Mouse (Mus musculus) thymus, postnatal 25 days (tissue): ENCODE data around the gene Cacng5.

ENCODE experiments used
- DNase-seq: peaks from one replicate; pipeline ENCODE4 v3.0.0; 2022

Cacng5 gene

GRCm38 (mm10) chr11:107875861-107876494, 38.9 kb downstream of the Cacng5 start:
- DNase-seq, result no peak

DNA sequence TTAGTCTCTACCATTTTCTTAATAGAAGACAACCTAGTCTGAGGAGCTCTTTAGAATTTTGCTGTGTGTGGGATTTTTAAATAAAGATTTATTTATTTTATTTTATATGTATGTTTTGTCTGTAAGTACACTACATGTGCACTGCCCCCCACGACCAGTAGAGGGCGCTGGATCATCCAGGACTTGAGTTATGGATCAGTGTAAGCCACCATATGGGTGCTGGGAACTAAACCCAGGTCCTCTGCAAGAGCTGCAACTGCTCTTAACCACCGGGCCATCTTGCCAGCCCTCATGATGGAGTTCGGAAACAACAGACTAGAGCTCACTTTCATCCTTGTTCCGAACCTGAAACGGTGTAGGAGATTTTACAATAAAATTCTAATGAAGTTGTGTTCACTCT, 42.1 kb downstream of the Cacng5 start:
- DNase-seq, result no peak

DNA sequence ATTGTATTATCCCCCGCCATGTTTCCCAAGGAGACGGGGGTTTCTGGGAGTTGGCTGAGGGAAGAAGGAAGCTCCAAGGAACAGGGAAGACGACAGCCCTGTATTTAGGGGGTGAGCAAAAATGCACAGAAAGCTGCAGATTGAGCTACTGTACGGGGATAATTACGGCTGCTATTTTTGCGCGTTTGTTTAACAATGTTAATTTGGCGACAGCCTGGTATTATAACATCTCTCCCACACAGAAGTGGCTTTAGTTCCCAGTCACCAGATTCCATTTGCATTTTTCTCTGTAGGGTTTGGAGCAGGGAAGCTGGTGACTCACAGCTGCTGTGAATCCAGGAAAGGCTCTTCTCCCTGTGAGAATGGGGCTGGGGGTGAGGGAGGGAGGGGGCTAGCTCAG, 47.3 kb downstream of the Cacng5 start:
- no peak for DNase-seq

DNA sequence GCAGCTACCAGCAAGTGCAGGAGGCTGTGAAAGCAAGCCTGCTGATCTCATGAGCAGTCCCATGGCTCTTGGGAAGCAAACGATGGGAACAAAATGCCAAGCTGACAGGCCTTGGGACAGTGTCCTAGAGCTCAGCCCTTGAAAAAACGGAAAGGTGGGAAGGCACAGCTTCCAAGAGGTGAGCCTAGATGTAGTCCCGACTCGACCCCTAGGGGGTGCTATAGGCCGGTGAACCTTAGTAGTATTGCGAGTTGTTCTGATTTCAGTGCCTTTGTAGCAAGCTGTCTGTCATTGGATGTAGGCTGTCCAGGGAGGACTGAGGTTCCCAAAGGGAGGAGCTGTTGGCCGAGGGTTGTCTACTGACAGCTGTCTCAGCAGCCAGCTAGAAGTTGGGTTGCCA, 49.7 kb downstream of the Cacng5 start:
- peak; percentile 67 for DNase-seq

DNA sequence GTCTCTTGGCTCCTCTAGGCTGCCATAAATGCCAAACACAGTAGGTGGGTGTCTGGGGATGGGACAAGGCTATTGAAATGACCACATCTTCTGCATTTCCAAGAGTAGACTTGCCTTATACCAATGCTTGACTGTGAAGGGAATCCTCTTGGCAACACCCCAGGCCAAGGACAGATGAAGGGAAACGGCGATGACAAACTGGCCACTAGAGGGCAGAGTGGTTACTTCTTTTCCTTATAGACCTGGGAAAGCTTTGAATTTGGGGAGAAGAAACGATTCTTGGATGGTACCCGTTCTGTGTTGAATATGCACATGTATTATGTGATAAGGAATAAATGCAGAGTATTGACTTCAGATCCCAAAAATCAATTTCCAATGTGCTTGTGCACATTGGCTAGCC, 50.8 kb downstream of the Cacng5 start:
- DNase-seq, result peak; percentile 41

GRCm38 (mm10) chr11:107861738-107862137, 53.1 kb downstream of the Cacng5 start:
- DNase-seq, result no peak

- no peak for DNase-seq
These were observed 55.0 kb downstream of the Cacng5 start for GRCm38 (mm10) chr11:107859871-107860270.

GRCm38 (mm10) chr11:107859288-107859687, 55.6 kb downstream of the Cacng5 start:
- peak; percentile 34 for DNase-seq

GRCm38 (mm10) chr11:107853088-107853487, 61.8 kb downstream of the Cacng5 start:
- DNase-seq, result peak; percentile 51

DNA sequence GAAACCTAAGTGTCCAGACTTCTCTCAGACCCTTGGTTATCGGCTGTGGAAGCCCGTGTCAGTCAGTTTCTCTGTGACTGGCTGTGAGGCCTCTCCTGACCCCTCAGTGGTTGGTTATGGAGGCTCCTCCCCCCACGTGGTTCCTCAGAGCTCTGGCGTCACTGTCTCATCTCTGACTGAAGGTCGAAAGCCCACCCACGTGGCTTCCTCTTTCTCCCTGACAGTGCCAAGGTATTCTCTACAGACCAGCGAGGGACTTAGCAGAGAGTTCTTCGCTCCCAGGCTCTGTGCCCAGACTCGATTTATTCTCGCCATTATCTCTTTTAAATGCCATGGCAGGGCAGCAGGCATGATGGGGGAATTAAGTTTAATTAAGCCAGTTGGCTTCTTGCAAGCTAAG, 65.2 kb downstream of the Cacng5 start:
- DNase-seq, result no peak

DNA sequence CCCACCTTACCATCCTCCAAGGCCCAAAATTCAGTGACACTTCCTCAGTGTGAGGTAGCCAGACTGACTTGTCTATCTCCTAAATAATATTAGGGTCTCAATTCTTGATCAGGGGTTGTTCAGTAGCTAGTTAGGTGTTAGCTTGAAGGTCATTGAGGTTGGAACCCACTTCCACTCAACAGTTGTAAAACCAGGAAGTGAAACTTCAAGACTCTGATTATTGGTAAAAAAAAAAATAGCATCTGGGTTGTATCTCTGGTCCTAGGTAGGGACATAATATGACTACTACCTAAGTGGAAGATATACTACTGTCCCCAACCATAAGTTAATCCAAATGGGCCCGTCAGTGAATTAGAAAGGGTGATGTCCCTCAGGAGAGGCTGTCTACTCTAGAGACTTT, 70.7 kb downstream of the Cacng5 start:
- DNase-seq, result no peak

DNA sequence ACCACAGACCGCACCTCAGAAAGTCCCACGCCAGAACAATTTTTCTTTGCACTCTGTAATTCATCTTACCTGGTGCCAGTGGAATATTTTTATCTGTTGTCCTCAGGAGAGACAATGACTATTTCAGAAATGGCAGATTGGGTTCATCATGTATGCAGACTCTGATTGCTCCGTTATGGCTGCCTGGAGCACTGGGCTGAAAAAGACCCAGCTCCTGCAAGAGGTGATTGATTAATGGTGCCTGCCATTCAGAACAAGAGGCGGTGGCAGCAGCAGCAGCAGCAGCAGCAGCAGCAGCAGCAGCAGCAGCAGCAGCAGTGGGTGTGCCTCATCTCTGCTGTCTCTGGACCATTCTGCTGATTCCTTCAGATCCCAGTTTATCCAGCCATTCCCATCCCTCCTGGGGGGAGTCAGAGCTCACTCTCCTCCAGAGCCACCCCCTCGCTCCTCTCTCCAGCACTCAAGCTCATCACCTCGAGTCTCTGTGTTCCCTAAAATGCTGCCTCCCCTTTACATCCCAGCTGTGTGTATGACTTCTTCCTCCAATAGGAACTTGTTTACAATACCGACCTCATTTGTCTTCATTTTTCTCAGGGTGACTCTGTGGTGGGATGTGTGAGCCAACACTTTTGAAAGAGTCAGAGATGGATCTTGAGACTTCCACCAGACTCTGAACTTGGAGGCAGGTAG, 81.4 kb downstream of the Cacng5 start:
- DNase-seq, result no peak
